Mouse (Mus musculus): ENCODE results near the gene Rbfox3.

GRCm38 (mm10) chr11:118460280-118460679, 451.1 kb downstream of the Rbfox3 start:
- TF ChIP-seq CTCF (IDR thresholded peaks at IDR 0.05; ENCODE audit: low read depth, low read length) = peak; percentile 49
- TF ChIP-seq TAL1 (conservative IDR thresholded peaks at IDR 0.05; ENCODE audit: low read depth, low read length) = no peak
- no peak for TF ChIP-seq GATA1 (IDR thresholded peaks at IDR 0.05; ENCODE audit: borderline replicate concordance, low read length)
- no peak for TF ChIP-seq POLR2AphosphoS5 (IDR thresholded peaks at IDR 0.05; ENCODE audit: insufficient replicate concordance, low read depth, low read length)
- no peak for TF ChIP-seq GATA2 (IDR thresholded peaks at IDR 0.05; ENCODE audit: borderline replicate concordance, low read depth, low read length)

Measured in G1E (cell line).